Mouse (Mus musculus): ENCODE measurements around the gene Olfr646.

Olfr646 gene

DNA sequence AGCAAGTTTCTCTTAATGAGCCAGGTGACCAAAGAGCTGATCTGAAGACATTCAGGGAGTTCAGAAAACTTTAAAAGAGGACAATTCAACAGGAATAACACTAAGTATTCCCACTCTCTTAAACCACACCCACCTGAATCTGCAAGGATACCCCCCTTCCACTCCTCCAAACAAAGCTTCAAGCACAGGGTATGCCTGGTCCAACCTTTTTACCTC, at the start of gene Olfr646:
TSS of gene Olfr646 (plus strand) at position 117 of the 216 bp plus-strand sequence.
- no peak for DNase-seq

DNA sequence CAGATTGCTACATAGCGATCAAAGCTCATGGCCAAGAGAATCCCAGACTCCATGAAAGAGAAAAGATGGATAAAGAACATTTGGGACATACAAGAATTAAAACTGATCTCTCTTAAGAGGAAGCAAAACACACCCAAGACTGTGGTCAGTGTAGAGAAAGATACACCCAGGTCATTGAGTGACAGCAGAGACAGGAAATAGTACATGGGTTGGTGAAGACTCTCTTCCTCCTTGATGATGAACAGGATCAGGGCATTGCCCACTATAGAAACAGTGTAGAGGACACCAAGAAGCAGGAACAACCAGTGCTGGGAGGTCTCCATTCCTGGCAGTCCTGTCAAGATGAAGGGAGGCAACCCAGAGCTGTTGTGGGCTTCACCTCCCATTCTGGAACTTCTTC, 45.5 kb upstream of the Olfr646 start:
- DNase-seq = no peak

- DNase-seq = no peak
Measured at GRCm38 (mm10) chr7:104061345-104061744, 43.3 kb upstream of the Olfr646 start, which contains the start of gene 4930516K23Rik. Gene 4930516K23Rik, minus strand, starts transcription at chr7:104061445.

- DNase-seq = no peak
Measured at GRCm38 (mm10) chr7:104071769-104072168, 32.9 kb upstream of the Olfr646 start, which contains the start of gene Olfr644. Gene Olfr644, minus strand, starts transcription at chr7:104071869.

DNA sequence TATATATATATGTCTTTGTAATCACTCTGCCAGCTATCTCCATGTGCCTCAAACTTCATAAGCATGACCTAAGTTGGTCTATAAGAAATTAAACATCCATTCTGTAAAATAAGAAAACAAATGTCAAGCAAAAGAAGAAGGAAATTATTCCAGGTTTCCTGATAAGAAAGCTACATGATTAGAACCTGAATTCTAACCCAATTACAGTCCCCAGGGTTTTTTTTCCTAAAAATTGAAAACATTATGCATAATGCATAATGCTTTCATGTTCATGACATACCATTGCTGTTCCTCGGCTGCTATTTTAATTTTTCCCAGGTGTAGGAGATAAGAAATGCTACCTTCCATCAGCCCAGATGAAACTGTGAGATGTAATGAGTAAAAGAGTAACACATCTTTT, 19.3 kb upstream of the Olfr646 start, which contains the start of gene Olfr645:
TSS of gene Olfr645 (minus strand) at position 101 of the 400 bp plus-strand sequence.
- DNase-seq = no peak

GRCm38 (mm10) chr7:104103913-104104756, 538 bp upstream of the Olfr646 start:
- DNase-seq = no peak

- no peak for DNase-seq
Measured at GRCm38 (mm10) chr7:104129726-104130125, 25.1 kb downstream of the Olfr646 start, which contains the start of gene Ubqln5. Gene Ubqln5, minus strand, starts transcription at chr7:104129826.

DNA sequence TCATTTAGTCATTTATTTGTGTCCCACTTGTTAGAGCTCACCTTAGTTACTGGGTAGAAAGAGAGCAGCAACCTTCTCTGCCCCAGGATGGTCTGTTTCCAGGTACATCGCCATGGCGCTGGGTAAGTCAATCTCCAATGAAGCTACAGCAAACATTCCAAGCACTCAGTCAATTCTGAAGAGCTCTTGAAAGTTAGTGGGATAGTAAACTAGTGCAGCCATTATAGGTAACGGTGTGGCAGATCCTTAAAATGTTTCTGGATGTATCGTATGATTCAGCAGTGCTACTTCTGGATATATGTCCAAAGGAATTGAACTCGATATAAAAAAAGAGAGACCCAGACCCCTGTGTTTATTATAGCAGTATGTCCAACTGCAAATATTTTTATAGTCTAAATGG, 32.6 kb downstream of the Olfr646 start, which contains the start of gene Olfr643:
TSS of gene Olfr643 (minus strand) at position 101 of the 400 bp plus-strand sequence.
- no peak for DNase-seq

- DNase-seq = no peak
Measured at GRCm38 (mm10) chr7:104143179-104143578, 38.5 kb downstream of the Olfr646 start, which contains the start of gene Ubqln3. Gene Ubqln3, minus strand, starts transcription at chr7:104143279.

- no peak for DNase-seq
Measured at GRCm38 (mm10) chr7:104150456-104150855, 45.8 kb downstream of the Olfr646 start, which contains the start of gene Ubqlnl. Gene Ubqlnl, minus strand, starts transcription at chr7:104150556.
